Mouse (Mus musculus) cerebellum, adult (tissue): Measurements from ENCODE around the gene Hmgcl.

Source experiments
- ATAC-seq: cut with Nextera tagmentation; 2 replicates; pipeline ENCODE4 v1.9.2; 2017; ENCODE audit warnings: mild to moderate bottlenecking, moderate library complexity, mixed read lengths; ENCODE audit not compliant: insufficient number of reproducible peaks, low FRiP score, low TSS enrichment

The Hmgcl gene

DNA sequence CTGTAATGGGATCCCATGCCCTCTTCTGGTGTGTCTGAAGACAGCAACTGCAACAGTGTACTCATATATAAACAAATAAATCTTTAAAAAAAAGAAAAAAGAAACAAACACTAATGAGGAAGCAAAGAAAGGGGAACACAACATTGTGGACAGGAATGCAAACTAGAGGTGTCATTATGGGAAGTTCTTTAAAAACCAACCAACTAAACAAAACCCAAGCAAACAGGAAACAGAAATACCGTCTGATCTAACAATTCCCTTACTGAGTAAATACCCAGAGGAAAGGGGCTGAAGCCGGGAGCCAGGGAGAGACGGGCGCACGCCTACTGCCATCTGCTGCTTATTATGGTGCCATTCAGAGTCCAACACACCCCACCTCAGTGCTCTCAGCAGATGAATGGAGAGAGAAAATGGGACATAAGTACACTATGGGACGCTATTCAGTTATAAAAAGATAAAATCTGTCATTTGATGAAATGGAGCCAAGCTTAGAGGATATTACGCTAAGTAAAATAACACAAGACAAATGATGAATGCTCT lies 35.3 kb downstream of the Hmgcl start:
- ATAC-seq = no peak

GRCm38 (mm10) chr4:135984556-135984955 lies 38.3 kb downstream of the Hmgcl start:
- no peak for ATAC-seq

- ATAC-seq = no peak
Measured at GRCm38 (mm10) chr4:135985193-135985592, 38.9 kb downstream of the Hmgcl start.

DNA sequence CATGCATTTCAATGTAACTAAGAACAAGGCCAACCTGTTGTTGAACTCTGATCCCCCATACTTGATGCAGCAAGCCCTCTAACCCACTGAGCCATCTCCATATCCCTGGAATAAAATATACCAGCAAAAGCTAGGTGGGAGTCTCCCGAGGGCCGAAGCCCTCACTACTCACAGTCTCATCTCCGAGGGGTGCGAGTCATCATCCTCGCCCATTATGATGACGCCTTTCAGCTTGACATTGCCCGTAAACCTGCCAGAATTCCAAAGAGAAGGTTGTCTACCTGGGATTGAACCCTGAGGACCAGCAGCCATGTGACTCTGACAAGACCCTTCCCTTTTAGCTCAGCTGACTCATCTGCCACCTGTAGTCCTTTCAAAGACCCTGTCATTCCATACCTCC lies 39.5 kb downstream of the Hmgcl start:
- no peak for ATAC-seq

DNA sequence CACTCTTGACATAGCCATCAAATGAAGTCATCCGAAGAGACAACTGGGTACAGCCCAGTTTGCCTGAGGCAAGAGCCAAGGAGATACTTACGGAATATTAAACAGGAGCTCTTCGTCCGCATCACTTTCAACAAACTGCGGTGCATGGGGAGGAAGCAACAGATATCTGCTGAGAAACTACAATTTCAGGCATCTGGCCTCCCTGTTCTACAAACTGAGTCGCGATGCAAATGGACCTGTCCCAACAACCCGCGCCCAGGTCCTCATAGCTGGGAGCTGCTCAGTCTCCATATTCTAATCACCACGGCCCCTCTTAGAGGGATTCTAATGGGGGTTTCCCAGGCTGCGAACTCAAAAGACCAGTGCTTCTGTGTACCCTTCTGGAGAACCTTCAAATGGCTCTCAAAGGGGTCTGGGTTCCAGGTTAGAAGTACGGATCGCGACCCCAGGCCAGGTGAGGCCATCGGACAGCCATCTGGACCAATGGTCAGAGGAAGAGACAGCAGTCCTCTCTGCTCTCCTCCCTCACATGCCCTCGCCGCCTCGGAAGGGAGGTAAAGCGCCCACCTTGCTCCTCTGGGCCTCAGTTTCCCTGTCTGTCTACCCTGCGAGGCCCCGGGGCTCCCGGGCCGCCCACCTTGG lies 40.2 kb downstream of the Hmgcl start:
- peak; percentile 55; the same call in 1 of the 2 replicates for ATAC-seq

DNA sequence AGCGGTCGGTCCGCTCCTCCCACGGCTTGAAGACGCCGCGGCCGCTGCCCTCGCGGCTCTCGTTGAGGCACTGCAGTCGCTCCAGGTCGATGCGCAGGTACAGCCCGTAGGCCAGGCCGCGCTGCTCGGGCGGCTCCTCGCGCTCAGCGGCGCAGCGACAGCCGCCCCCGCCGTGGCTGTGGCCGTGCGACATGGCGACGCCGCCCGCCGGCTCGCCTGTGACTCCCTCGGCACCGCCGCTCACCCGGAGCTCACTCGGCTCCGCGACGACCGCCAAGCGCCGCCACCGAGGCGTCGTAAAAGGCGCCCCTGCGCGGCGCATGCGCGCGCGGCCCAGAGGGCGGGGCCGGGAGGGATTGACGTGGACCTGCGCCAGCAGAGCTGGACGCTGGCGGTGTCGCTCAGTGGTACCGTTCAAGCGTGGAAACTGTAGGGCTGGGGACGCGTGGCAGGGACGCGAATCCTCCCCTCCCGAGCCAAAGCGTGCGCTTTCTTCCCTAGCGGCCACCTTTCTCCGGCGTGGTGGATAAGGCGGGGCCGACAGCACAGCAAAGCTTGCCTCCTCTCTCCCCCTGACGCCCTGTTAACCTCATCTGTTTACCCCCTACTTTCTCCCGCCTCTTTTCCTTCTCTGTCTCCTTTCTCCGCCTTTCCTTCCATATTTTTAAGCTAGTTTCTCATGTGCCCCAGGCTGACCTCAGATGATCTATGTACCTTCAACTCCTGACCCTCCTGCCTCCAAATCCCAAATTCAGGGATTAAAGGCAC lies 40.9 kb downstream of the Hmgcl start, which contains the start of gene Pithd1:
Pithd1 (minus strand) TSS at position 322 of the 768 bp plus-strand sequence.
- peak; percentile 84 for ATAC-seq

- no peak for ATAC-seq
Measured at GRCm38 (mm10) chr4:135987714-135988113, 41.5 kb downstream of the Hmgcl start.

DNA sequence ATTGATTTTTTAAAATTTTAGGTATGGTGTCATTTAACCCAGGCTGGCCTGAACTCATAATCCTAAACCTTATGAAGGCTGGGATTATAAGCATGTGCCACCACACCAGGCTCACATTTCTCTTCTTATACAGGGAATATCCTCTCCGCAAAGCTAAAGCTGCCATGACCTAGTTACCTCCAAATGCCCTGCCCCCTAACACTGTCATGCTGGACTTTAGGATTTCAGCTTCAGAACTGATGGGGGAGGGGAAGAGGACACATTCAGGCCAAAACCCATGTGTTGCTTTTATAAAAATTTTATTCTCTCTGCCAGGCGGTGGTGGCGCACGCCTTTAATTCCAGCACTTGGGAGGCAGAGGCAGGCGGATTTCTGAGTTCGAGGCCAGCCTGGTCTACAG lies 47.7 kb downstream of the Hmgcl start:
- no peak for ATAC-seq

DNA sequence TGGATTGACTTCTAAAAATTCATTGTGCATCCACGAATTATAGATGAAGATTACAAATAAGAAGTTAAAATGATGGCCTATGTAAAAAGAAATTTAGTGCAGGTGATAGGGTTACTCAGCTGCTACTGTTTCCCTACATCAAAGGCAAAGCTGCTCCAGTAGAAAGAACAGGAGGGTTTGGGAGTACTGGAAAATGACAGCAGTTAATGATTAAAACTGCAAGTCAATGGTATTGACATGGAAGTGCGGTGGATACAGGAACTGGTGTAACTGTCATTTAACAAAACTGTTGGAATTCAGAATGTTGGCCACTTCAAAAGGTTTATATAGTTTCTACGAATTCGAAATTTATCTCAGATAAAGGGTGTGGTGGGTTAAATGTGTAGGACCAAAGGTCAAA lies 48.9 kb downstream of the Hmgcl start:
- ATAC-seq = no peak

DNA sequence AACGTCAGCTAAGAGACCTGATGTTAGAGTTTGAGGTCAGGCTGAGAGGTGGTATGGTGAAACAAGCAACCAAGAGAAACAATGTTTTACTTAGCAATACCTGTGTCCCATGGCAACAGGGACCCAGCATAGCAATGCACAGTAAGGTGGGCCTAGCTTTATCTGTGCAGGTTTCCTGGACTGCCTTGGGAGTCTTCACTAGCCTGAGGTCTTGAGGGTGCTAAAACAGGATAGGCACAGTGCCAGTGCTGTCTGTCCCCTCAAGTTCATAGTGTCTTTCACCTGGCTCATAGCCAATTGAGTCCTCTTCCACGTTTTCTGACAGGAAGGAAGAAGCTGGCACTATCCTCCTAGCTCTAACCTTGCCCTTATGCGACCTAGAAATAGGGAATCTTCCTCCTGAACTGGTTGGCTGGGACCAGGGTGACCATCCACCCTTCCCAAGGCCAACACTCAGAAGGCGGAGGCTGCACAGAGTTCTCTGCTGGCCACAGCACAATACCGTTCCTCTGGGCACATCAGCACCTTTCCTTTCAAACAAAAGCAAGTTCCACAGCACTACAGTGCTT lies 57.9 kb downstream of the Hmgcl start:
- no peak for ATAC-seq

DNA sequence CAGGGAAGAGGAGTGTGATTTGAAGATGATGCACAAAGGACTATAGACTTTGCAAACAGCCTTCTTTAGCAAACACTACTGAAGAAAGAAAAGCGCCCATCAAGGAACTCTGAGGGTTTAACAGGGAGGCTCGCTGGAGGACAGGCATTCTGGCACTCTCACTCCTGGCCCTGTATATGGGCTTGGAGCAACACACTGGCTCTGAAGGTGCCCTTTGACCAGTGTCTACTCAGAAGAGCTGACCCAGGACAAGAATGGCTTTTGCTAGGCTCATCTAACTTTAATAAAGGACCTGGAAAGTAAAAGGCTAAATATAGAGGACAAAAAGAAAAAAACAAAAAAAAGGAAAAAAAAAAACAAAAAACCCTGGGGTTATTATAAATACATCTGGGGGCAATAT lies 58.7 kb downstream of the Hmgcl start:
- no peak for ATAC-seq

GRCm38 (mm10) chr4:136006821-136007220 lies 60.6 kb downstream of the Hmgcl start:
- no peak for ATAC-seq

GRCm38 (mm10) chr4:136008782-136009447 lies 62.7 kb downstream of the Hmgcl start:
- ATAC-seq = no peak

DNA sequence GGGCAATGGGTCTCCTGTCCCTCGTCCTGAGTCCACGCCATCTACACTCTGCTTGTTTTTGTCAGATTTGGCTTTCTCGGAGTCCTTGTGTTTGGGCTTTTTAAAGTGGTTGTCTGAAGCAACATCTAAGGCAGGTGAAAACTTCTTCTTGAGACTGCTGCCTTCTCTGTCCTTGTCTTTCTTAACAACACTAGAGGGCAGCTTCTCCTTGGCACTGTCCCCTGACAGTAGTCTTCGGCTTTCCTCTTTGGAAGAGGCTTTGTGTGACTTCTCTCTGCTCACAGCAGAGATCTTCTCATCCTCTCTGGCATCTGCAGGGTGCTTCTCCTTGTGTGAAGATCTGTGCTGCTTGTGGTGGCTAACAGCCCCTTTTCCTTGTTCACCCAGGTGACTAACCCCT lies 64.3 kb downstream of the Hmgcl start:
- no peak for ATAC-seq
